Mouse (Mus musculus) retina, postnatal 7 days (tissue): ENCODE data around the gene Lrmda.

Source experiments
- DNase-seq: peaks from one replicate; pipeline ENCODE4 v3.0.0-alpha.2; 2012; ENCODE audit warnings: low read depth, low spot score

The Lrmda gene

GRCm38 (mm10) chr14:22090778-22091211 is 71.3 kb downstream of the Lrmda start:
- DNase-seq, result no peak

GRCm38 (mm10) chr14:22091306-22091705 is 71.8 kb downstream of the Lrmda start:
- DNase-seq, result no peak

- no peak for DNase-seq
Observed at GRCm38 (mm10) chr14:22093124-22093523, 73.6 kb downstream of the Lrmda start.

DNA sequence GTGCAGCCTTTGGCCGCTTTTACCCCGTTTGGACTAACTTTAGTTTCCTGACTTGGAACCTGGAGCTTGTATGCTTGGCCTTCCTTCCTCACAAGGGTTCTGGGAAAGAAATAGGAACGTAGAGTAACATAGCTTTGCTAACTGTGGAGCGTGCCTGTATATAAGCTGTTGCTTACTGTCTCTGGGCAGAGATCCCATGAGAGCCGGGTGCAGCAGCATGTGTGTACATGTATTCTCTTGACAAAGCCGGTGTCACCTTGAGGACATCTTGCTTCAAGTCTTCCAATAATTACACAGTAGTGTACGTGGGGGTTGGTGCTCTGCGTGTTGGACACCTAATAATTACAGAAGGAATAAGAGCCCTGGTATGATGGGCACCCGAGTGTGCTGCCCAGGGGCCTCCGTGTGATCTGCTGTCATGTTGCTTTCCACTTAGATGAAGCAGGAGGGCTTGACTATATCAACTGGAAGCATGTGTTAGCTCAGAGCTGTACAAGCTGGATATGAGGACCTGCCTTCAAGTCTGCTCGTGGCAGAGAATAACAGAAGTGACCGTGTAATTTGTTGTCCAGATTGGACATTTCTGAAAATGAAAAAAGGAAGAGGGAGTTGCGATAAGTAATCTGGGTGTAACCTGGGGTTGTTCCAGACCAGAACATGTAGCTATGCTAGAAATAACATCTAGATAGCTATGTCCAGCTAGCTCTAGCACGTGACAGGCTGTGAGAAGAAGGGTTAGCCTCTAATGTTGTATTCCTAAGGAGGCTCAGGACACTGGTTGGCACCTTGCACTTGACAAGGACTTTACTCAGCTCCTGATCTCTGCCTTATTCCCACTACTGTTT is 82.7 kb downstream of the Lrmda start:
- DNase-seq, result no peak

DNA sequence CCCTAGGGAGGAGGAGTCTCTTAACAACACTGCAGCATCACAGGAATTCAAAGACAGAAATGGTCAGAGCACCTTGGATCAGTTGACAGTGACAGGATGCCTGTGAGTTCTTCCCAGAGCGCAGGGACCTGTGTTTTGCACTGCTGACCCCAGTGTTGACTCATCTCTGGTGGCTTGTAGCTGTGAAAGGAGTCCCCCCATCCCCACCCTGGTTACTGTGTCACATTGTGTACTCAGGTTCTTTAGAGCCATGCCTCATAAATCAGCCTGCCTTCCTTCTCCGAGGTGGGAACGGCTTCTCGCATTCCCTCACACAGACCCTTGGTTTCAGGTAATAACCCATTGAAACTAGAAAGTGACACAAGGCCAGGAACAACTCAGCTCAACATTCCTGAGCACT is 86.3 kb downstream of the Lrmda start:
- DNase-seq, result no peak

DNA sequence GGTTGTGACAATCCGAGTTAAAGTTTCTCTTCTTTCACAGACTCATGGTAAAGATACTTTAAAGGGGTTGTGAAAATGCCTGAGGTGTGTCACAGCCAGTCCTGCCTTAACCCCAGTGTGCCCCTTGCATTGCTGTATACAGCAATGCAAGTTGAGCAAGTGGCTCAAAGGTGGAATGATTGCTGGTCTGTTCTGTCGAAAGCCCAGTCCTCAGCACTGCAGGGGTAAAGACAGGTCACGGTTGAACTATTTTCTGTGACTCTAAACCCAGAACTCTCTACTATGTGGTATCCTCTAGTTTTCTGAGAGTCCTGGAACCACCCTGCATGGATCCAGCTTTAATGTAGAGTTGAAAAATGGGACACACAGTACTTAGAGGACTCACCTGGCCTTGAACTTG is 87.3 kb downstream of the Lrmda start:
- DNase-seq, result no peak

GRCm38 (mm10) chr14:22109423-22109822 is 89.9 kb downstream of the Lrmda start:
- no peak for DNase-seq

- no peak for DNase-seq
Observed at GRCm38 (mm10) chr14:22113463-22114361, 94.2 kb downstream of the Lrmda start.

DNA sequence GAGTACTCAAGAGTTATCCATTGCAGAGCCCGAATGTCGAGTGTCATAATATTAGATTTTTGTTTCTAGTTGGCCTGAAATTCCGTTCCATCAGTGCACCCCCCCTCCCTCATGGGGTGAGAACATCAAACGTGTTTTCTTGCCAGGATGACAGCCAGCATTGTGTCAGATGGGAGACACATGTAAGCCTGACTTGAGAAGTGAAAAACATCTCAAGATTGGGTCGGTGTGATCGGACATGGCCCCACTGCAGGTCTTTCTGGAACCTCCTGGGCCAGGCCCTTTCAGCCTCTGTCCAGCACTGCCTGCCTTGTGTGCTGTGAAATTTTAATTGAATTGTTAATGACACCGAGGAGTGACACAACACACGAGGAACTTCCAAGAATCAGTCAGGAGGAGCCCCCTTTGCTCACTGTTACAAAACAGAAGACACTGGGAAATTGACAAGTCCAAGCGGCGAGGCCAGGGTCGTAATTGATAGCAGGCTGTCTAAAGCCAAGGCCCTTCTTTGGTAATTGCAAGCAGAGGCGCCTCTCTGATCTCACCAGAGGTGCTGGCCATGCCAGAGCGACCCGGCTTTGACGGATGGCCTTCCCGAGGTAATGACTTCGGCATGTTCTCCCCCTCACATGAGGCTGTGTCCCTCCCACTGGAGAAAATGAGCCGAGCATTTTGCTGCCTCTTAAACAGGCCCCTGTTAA is 95.3 kb downstream of the Lrmda start:
- no peak for DNase-seq

GRCm38 (mm10) chr14:22118096-22118495 is 98.6 kb downstream of the Lrmda start:
- no peak for DNase-seq

- no peak for DNase-seq
Observed at GRCm38 (mm10) chr14:22118512-22118911, 99.0 kb downstream of the Lrmda start.

DNA sequence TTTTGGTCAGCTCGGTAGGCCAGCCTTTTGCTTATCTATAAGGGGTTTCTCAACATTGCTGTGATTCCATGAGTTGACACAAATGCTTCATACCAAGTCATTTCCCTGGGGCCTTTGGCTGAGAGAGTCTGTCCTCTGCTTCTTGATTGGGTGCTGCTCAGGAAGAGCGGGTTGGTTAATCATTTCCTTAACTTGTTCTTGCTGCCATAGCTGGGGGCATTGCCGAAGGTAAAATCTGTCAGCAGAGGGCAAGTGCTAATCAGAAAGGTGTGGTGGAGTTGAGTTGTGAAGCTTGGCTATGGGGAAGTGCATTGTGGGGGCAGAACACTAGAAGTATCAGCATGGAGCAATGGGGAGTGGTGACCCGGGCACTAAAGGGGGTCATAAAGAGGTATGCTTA is 106.8 kb downstream of the Lrmda start:
- no peak for DNase-seq

GRCm38 (mm10) chr14:22126859-22127258 is 107.3 kb downstream of the Lrmda start:
- DNase-seq, result no peak

DNA sequence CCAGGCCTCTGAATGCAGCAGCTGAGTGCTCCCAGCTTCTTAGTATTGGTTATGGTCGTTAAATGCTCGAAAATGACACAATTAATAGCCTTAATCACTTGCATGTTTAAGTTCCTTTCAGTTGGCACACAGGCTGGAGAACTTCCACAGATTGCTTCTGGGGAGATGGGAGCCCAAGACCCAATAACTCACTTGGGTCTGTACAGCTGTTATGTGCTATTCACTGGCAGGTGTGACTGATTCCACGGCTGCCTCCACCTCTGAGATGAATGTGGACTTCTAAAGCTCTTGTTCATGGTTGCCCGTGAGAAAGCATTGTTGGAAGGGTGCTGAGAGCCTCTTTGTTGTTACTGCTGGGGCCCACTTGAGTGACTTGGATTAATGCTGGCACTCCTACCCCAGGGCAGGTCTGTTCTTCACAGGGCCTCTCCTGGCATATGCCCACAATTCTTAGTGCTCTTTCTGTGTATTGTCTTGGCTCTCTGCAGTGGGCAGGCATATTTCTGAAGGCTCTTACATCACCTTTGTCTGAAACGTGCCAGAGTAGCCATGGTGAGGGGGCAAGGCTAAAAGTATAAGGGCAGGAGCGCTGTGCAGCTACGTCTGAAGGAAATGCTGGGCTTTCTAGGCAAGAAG is 111.6 kb downstream of the Lrmda start:
- no peak for DNase-seq

GRCm38 (mm10) chr14:22139281-22139680 is 119.8 kb downstream of the Lrmda start:
- DNase-seq, result no peak

- no peak for DNase-seq
Observed at GRCm38 (mm10) chr14:22144014-22144413, 124.5 kb downstream of the Lrmda start.

DNA sequence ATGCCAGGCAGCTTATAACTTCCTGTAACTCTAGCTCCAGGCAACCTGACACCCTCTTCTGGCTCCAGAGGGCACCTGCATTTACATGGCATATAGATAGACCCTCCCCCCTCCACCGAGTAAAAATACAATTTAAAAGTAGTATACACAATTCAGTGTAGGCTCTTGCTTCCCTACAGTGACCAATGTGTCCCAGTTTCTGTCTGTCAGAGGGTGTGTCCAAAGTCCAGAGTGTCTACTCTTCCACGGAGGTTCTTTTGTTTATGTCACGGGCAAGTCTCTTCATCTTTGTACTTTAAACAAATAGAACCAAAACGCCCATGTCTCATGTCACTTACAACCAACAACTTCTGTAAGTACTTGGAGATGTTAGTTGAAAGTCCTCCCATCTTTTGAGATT is 126.4 kb downstream of the Lrmda start:
- DNase-seq, result no peak

GRCm38 (mm10) chr14:22146508-22147044 is 127.1 kb downstream of the Lrmda start:
- no peak for DNase-seq

DNA sequence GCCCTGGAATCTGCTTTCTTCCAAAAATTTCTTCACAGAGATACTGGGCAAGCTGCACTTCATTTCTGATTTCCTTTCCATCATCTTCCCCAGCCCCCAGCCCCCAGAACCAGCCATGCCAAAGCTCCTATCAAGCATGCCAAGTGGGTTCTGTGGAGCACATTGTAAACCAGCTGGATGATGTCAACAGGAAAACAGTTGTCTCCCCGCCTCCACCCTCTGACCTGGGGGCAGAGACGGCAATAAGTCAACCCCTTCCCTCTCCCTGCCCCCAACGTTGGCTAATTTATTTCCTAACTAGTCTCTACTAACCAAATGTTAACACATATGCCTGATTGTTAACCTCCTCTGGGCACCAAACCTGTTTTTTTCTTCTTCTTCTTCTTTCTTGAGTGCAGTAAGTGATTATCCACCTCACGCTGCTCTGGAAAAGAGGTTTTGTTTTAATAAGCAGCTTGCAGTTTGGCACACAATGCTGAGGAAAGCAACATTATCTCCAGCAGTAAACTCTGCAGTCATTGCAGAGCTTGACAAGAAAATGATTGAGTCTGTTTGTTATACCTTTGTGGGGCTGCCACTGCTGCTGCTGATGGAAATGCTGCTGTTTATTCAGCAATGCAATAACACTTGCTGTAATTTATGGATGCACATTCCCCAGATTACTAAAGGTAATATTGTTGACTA is 128.0 kb downstream of the Lrmda start:
- no peak for DNase-seq

DNA sequence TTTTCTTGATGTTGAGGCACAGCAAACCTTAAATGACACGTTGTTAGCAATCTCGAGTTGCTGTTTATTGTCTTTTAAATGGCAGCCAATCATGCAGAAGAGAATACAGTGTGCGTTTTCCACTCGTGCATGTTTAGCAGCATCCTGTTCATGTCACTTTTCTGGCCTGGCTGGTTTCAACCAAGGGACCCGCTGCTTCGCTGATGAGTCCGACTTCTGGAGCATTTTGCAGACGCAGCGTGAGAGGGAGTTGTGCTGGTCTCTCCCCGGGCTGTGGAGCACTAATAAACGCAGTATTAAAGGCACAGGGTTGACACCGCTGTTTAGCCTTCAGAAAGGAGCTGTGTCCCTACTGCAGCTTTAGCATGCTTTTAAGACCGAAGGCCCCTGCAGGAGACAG is 133.2 kb downstream of the Lrmda start:
- no peak for DNase-seq

GRCm38 (mm10) chr14:22154096-22154495 is 134.6 kb downstream of the Lrmda start:
- no peak for DNase-seq
